Mouse (Mus musculus): ENCODE data around the gene Higd1c.

- no peak for TF ChIP-seq CTCF (IDR thresholded peaks at IDR 0.05; ENCODE audit: low read depth, low read length)
- TF ChIP-seq POLR2A (IDR thresholded peaks at IDR 0.05; ENCODE audit: insufficient read depth, low read length): no peak
- no peak for TF ChIP-seq EP300 (IDR thresholded peaks at IDR 0.05; ENCODE audit: insufficient read depth, low read depth, low read length)
Measured at GRCm38 (mm10) chr15:100388224-100388835, 24.0 kb downstream of the Higd1c start.

Data from ES-Bruce4 (cell line).